Mouse (Mus musculus) liver, adult 2 months (tissue): ENCODE data around the gene Gnb2. TPM values are rescaled to one million over a fixed set of nuclear protein-coding genes. Genes with fewer than 3 reads are reported as not detected.

Experiments used
- DNase-seq: peaks from one replicate; pipeline ENCODE4 v3.0.0-alpha.2; 2011; ENCODE audit warnings: low read depth, low spot score; ENCODE audit errors: extremely low read depth
- H3K27ac ChIP-seq: fragments of 200-500 bp; replicated peaks from 2 replicates; pipeline ENCODE4 v1.5.1; 2012; ENCODE audit warnings: low read depth, mild to moderate bottlenecking, control low read depth, inconsistent platforms, low read length; ENCODE audit not compliant: insufficient read depth
- H3K27me3 ChIP-seq: fragments of 200-500 bp; 2 replicates; pipeline ENCODE4 v1.6.1; 2012; ENCODE audit warnings: mild to moderate bottlenecking, moderate library complexity, low read length, inconsistent platforms; ENCODE audit not compliant: control insufficient read depth, insufficient read depth
- H3K36me3 ChIP-seq: fragments of 200-500 bp; 2 replicates; pipeline ENCODE4 v1.6.1; 2012; ENCODE audit warnings: low read length, inconsistent platforms; ENCODE audit not compliant: control insufficient read depth, insufficient read depth
- H3K4me1 ChIP-seq: fragments of 200-500 bp; 2 replicates; pipeline ENCODE4 v1.6.1; 2011; ENCODE audit warnings: low read length; ENCODE audit not compliant: control insufficient read depth, insufficient read depth
- H3K4me3 ChIP-seq: fragments of 200-500 bp; 2 replicates; pipeline ENCODE4 v1.5.1; 2011; ENCODE audit warnings: low read depth, mild to moderate bottlenecking, control low read depth, low read length, moderate library complexity; ENCODE audit not compliant: insufficient read depth
- H3K79me2 ChIP-seq: fragments of 200-500 bp; 2 replicates; pipeline ENCODE4 v1.6.1; 2012; ENCODE audit warnings: inconsistent platforms, mild to moderate bottlenecking, low read length, moderate library complexity; ENCODE audit not compliant: control insufficient read depth, insufficient read depth
- H3K9ac ChIP-seq: fragments of 200-500 bp; 2 replicates; pipeline ENCODE4 v1.6.1; 2012; ENCODE audit warnings: low read depth, mild to moderate bottlenecking, control low read depth, inconsistent platforms, low read length
- CTCF ChIP-seq: fragments of 200-500 bp; IDR thresholded peaks from 2 replicates; pipeline ENCODE4 v1.5.1; 2011; ENCODE audit warnings: low read depth, low read length, control low read depth
- POLR2A ChIP-seq: fragments of 200-500 bp; IDR thresholded peaks from 2 replicates; pipeline ENCODE4 v1.6.1; 2011; ENCODE audit warnings: low read length, control low read depth; ENCODE audit not compliant: insufficient read depth; ENCODE audit errors: extremely low read depth
- WGBS: fragments of 180-500 bp; shearing (Covaris S2); methylation state at CpG from one replicate; pipeline ENCODE4 v1.1.7; 2018; 5-methylcytosine and 5-hydroxymethylcytosine counted together
- polyA plus RNA-seq: library from polyadenylated mRNA; depleted of rRNA; stranded (reverse); fragments of >200 nt; gene quantifications from 2 replicates; pipeline ENCODE4 v1.2.3, GENCODE M21; 2012
- total RNA-seq: library from RNA; depleted of rRNA; stranded (reverse); fragments of >200 nt; gene quantifications from 2 replicates; pipeline ENCODE4 v1.2.3, GENCODE M21; 2014

Gene Gnb2
- total and polyA plus RNA-seq, 2 experiments = 87.2 to 431 TPM

DNA sequence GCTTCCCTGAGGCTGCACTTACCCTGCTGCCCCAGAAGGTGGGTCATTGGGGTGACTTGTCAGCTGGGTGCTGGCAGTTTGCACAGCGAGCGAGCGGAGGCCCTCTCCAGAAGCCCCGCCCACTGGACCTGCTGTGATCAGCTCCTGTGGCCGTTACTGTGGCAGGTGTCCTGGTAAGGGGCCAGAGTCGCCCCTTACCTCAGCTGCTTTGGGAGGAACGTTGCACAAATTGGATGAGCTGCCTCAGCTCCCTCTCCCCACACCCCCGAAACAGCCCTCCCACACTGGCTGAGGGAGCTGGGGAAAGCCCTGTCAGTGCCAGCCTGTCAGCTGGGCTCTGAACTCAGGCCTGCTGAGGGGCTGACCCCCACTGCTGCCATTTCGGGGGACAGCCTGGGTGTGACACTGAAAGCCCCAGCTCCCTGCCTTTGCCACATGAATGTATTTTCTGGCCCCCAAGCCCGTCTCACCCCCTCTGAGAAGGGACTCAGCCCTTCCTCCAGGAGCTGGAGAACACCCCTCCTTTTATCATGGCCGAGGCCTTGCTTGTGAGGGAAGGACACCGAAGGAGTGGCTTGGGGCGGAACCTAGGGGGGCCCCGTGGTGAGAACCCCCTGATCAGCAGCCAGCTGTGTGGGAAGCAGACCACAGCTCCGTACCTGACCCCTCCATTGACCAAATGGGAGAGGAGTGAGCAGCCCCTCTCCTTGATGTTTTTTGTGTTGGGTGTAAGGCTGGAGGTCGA, 6.9 kb downstream of the Gnb2 start:
- H3K9ac ChIP-seq = no peak overlapping the region
- 53% methylated on average over 16 of the region's 16 CpGs for WGBS
- DNase-seq = peak; percentile 36
- TF ChIP-seq POLR2A (no peak), CTCF (peak; percentile 48)
- H3K4me3 ChIP-seq = no peak overlapping the region
- H3K4me1 ChIP-seq = peaks cover 4% of the 10 kb centered on the region; the same call in 1 of the 2 replicates
- H3K36me3 ChIP-seq = peaks cover 23% of the 10 kb centered on the region
- peaks cover 7% of the 10 kb centered on the region; the same call in 1 of the 2 replicates for H3K79me2 ChIP-seq
- no peaks in the 10 kb centered on the region for H3K27me3 ChIP-seq
- H3K27ac ChIP-seq = no peak overlapping the region

DNA sequence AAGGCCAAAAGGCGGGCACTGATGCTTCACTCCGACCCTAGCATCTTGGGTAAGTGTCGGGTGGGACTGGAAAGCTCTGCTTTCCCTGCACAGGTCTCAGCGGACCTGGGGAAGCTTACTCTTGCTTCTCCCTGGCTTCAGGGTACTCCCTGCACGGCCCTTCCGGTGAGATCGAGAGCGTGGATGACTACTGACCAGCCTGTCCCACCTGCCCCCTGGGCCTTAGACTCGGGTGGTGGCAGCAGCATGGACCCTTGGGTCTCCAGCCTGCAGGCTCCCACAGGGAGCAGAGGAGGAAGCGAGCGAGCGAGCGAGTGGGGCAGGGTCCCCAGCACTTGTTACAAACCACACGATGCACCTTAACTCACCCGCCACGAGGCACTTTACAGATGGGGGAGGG, 7.8 kb downstream of the Gnb2 start:
- no peaks in the 10 kb centered on the region for H3K79me2 ChIP-seq
- TF ChIP-seq POLR2A = no peak
- TF ChIP-seq CTCF = no peak
- DNase-seq = no peak
- no peaks in the 10 kb centered on the region for H3K27me3 ChIP-seq
- no peak overlapping the region for H3K9ac ChIP-seq
- no peak overlapping the region for H3K4me3 ChIP-seq
- H3K4me1 ChIP-seq = 0 out of 2 replicates have a peak, but pooled peaks cover 4% of the 10 kb centered on the region
- 83% methylated on average over 16 of the region's 16 CpGs for WGBS
- H3K36me3 ChIP-seq = peaks cover 23% of the 10 kb centered on the region
- no peak overlapping the region for H3K27ac ChIP-seq

DNA sequence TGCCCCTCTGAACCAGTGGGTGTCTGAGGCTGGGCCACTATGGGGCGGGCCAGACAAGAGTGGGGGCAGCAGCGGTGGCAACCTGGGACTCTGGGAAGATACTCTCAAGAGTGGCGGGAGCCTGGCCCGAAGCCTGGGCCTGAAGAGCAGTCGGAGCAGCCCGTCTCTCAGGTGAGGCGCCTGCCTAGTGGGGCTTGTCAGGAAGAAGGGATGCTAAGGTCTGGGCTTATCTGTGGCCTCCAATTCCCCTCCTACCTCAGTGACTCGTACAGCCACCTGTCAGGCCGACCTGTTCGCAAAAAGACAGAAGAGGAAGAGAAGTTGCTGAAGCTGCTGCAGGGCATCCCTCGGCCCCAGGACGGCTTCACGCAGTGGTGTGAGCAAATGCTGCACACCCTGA, 8.6 kb downstream of the Gnb2 start:
- TF ChIP-seq POLR2A (no peak), CTCF (no peak)
- Histone ChIP-seq H3K9ac (no peak overlapping the region), H3K27ac (no peak overlapping the region), H3K79me2 (no peaks in the 10 kb centered on the region), H3K36me3 (peaks cover 27% of the 10 kb centered on the region), H3K4me3 (no peak overlapping the region), H3K4me1 (no peaks in the 10 kb centered on the region), H3K27me3 (no peaks in the 10 kb centered on the region)
- no peak for DNase-seq
- 86% methylated on average over 13 of the region's 13 CpGs for WGBS

DNA sequence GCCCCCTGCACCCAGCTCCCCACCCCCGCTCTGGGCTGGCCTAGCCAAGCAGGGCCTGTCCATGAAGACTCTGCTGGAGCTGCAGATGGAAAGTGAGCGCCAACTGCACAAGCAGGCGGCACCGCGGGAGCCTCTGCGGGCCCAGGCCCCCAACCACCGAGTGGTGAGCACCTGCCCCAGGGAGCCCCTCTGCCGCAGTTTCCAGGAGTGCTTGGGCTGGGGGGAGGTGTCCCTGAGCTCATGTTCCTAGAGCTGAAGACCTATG, 9.1 kb downstream of the Gnb2 start:
- Histone ChIP-seq H3K79me2 (no peaks in the 10 kb centered on the region), H3K4me1 (no peaks in the 10 kb centered on the region), H3K36me3 (peaks cover 27% of the 10 kb centered on the region), H3K9ac (no peak overlapping the region), H3K27me3 (no peaks in the 10 kb centered on the region), H3K4me3 (no peak overlapping the region), H3K27ac (no peak overlapping the region)
- DNase-seq = no peak
- 97% methylated on average over 8 of the region's 8 CpGs for WGBS
- TF ChIP-seq POLR2A (no peak), CTCF (no peak)

DNA sequence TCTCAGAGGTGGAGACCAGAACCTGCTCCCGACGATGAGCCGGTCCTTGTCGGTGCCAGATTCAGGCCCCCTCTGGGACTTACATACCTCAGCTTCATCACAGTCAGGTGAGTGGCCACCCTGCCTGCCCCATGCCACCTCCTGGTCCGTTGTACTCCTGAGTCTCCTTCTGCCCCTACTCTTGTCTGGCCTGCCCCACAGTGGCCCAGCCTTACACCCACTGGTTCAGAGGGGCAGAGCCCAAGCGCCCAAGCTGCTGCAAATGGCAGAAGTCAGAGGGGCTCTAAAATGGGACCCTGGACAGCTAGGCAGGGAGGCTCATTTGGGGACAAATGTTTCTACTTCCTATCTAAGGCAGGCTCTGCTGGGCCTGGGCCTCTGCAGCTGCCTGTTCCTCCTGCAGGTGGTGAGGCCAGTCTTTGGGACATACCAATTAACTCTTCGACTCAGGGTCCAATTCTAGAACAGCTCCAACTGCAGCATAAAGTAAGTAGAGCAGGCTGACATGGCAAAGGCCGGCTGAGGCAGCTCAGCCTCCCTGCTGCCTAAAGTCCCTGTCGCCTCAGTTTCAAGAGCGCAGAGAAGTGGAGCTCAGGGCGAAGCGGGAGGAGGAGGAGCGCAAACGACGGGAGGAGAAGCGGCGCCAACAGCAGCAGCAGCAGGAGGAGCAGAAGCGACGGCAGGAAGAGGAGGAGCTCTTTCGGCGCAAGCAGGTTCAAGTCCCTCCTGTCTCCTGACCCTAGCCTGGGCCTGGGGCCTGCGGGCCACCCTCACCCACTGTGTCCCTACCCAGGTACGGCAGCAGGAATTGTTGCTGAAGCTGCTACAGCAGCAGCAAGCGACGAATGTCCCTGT, 9.7 kb downstream of the Gnb2 start:
- Histone ChIP-seq H3K79me2 (no peaks in the 10 kb centered on the region), H3K27ac (no peak overlapping the region), H3K4me3 (no peak overlapping the region), H3K36me3 (peaks cover 26% of the 10 kb centered on the region), H3K4me1 (no peaks in the 10 kb centered on the region), H3K27me3 (no peaks in the 10 kb centered on the region), H3K9ac (no peak overlapping the region)
- no peak for TF ChIP-seq CTCF
- TF ChIP-seq POLR2A = no peak
- 91% methylated on average over 25 of the region's 25 CpGs for WGBS
- no peak for DNase-seq

DNA sequence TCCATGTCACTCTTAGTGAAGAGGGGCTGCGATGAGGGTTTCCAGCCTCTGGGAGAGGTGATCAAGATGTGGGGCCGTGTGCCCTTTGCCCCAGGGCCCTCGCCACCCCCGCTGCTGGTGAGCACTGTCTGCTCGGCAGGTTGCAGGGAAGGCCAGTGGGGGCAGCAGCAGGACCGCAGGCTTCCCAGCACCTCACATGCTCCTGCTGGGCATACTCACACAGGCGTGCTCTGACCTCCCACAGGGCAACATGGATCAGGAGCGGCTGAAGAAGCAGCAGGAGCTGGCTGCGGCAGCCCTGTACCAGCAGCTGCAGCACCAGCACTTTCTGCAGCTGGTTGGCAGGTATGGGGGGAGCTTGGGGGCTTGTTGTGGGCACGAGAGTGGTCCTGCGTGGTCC, 10.6 kb downstream of the Gnb2 start:
- Histone ChIP-seq H3K36me3 (peaks cover 17% of the 10 kb centered on the region; the same call in 1 of the 2 replicates), H3K4me3 (no peak overlapping the region), H3K79me2 (no peaks in the 10 kb centered on the region), H3K9ac (no peak overlapping the region), H3K27me3 (no peaks in the 10 kb centered on the region), H3K27ac (no peak overlapping the region), H3K4me1 (no peaks in the 10 kb centered on the region)
- no peak for DNase-seq
- TF ChIP-seq POLR2A = no peak
- no peak for TF ChIP-seq CTCF
- 87% methylated on average over 11 of the region's 11 CpGs for WGBS
